Mouse (Mus musculus) lung, postnatal 14 days (tissue): Measurements from ENCODE around the gene Dnajc28.
A peak's percentile ranks its signal among the peaks of the same experiment; 100 is the strongest.

Experiments used
- DNase-seq: peaks from one replicate; pipeline ENCODE4 v3.0.0; 2021

Gene Dnajc28

DNA sequence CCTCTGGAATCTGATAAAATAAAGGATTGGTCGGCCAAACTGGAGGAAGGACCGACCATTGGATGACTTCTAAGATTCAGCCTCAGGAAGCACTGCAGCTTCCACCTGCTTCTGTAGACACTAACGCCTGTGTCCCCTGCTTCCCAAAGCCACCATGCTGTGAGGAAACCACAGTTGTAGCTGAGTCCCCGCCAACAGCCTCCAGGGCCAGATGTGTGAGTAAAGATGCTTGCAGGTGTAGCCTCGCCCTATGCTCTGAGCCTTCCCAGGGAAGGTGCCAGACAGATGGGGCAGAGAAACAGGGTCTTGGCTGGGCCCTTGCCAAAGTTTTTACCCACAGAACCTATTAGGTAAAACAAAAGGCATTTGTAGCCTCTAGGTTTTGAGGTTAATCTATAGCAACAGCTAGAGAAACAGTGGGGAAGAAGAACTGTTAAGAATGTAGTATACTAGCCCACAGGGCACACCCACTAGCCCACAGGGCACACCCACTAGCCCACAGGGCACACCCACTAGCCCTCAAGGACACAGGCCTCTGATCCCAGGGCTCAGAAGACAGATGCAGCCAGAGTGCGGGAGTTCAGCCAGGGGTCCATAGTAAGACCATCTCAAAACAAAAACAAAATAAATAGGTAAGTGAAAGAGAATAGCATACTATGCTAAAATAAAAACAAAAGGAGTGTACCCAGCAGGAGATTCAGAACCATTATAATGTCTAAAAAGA is 30.9 kb downstream of the Dnajc28 start:
- DNase-seq = no peak

- DNase-seq = no peak
Measured at GRCm38 (mm10) chr16:91586244-91586643, 32.6 kb downstream of the Dnajc28 start.

DNA sequence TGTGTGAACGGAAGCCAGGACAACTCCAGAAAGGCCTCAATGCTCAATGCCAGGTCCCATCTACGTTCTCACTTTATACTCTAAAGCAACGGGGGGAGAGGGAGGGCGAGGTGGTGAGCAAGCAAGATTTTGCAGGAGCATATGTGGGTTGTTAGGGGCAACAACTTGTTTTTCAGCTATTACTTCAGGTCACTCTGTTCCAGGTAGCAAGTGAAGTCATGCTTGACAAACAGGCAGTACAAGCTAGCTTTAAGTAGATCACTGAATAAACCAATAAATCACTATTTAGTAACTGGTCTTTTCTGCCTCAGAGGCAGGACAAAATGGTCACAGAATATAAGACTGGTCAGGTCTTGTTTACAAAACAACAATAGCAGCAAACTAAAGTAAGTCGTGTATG is 33.2 kb downstream of the Dnajc28 start:
- DNase-seq = no peak

DNA sequence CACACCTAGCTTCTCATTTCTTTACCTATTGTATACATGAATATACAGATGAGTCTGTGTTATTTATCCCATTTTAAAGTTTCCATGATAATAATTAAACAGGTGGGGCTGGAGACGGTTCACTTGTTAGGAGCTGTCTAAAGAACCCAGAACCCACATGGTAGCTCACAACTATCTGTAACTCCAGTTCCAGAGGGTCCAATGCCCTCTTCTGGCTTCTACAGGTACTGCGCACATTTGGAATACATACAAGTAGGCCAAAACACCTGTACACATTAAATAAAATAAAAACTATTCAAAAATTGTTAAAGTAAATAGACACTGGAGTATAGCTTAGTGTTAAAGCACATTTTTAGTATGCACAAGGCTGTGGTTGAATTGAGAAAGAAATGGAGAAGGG is 36.5 kb downstream of the Dnajc28 start:
- DNase-seq = peak; percentile 61

DNA sequence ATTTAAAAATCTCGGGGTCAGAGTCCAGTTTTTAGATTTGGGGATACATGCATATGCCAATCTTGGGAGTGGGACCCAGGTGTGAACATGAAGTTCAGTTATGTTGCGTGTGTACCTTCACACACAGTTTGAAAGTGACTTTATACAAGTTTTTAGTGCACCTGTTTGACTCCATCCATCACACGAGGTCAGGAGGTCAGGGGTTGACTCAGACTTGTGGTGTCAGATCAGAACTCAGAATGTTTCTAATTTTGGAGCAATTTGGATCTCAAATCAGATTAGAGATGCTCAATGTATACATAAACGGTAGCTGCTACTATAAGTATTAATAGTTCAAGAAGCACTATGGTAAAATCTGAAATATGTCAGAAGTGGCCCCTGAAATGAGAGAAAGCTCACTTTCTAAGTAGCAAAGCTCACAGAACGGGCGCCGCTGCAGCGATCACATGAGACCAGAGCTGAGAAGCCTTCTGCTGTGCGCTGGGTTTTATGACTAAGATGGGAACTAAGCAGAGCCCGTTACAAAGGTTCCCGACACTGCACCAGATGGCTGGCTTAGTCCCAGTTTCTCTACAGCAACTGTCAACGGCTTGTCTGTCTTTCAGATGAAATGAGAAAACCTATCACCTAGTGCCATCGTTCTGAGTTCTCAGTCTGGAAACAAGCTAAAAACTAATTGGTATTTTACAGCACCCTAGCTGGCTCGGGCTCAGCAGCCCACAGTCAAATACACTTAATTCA is 39.7 kb downstream of the Dnajc28 start:
- DNase-seq = no peak

DNA sequence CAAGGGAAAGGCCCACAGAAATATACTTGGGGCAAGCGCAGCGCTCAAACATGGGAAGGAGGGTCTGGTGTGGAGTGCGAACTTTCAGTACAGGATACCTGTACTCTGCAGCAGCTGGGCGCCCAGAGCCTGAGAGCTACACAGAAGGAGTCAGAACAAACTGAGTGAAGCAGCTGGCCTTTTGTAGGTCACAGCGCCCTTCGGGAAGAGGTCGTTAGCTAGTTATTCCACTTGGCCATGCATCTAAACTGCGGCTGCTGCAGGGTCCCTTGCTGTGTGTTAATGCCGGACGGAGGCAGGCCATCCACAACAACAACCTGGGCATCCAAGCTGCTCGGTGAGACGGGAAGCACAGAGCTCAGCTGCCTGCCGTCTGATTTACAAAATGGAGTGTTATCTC is 43.7 kb downstream of the Dnajc28 start:
- no peak for DNase-seq

DNA sequence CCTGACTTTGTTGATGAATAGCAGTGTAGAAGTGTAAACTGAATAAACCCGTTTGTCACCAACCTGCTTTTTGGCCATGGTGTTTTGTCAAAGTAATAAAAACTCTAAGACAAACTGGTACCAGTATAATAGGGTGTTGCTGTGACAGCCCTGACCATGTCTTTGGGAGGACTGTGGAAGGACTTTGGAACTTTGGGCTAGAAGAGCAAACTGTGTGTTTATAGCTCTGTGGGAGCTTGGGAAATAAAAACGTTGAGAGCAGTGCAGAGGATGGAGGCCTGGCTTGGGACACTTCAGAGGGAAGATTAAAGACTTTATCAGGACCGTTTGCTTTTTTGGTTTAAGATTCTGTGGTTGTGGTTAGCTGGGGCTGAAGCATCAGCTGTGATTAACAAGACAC is 47.7 kb downstream of the Dnajc28 start:
- DNase-seq = no peak

DNA sequence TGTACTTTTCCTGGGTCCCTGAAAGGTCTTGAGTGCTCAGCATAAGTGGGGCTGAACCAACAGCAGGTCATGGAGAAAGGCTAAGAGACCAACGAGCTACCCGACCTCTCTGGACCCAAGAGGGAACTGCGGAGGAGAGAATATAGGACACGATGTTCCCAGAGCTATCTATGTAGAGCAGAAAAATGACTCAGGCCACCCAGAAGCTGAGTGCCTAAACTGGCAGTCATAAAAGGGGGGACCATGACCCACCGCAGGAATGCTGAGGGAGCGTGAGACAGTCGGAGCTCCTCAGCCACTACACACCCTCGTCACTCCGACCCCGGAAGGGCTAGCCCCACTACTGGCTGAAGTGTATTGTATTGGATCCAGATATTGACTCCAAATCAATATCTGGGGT is 49.9 kb downstream of the Dnajc28 start:
- no peak for DNase-seq

DNA sequence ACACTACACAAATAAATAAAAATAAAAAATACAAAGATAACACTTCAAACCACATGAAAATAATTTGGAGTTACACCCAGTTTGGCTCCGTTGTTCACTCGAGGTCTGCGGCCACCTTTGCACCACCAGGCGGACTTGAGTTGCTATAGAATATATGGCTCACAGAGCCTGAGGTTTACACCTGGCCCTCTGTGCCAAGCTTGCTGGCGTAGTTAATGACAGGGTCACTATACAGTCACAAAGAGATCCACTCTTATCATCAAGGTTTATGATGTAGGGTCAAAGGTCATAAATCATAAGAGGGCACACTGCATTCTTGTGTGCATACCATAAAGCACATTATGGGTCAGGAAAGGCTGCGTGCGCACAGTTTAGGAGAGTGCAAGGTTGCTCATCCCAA is 52.8 kb downstream of the Dnajc28 start:
- no peak for DNase-seq

DNA sequence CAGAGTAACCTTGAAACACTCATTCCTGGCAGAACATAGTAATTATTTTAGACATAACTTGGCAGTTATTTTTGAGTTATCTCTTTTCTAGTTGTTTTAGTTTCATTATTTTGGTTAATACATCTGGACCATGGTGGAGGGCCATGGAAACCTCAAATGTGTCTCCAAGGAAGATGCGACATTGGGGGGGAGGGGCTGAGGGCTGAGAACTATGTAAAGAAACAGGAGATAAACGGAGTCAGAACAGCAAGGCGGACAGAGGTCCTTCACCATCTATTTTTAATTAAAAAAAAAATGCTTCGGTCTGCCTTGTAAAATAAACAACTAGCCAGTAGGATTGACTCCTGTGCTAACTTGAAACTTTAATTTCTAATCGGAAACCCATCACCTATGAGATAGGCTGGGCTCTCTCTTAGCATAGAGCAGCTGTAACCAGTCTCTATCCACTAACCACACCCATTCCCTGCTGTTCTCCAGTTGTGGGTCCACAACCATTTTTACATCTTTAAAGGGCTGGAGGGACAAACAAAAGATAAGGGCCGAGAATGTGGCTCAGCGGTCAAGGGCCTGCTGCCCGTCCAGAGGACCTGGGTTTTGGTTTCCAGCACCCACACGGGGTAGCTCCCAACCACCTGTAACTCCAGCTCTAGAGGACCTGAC is 53.4 kb downstream of the Dnajc28 start:
- DNase-seq = no peak

DNA sequence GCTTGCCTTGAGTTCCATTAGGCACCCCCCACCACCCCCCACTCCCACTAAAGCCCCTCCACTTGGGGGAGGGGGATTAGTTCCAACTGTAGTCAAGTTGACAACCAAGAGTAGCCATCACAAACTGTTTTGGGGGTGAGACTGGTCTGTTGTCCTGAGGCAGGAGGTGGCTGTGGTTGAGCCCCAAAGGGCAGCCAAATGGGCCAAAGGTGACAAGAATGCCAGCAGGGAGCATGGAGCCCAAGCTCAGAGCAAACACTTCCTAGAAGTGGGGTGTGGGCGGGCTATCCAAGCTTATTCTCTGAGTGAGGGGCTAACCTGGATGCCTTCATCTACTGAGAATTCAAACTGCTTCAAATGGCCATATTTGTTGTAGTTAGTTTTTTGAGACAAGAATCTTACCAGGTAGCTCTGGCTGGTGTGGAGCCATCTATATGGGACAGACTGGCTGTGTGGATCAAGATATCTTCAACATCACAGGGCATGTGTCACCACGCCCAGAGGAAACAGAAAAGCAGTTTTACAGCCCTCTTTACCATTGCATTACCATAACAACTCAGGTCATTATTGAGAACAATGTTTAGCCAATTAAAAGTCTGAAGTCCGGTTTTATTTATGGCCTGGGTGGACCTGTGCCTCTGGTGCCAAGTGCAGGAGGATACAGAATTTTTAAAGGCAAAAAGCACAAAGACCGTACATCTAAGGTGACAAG is 54.1 kb downstream of the Dnajc28 start:
- DNase-seq = no peak
